Mouse (Mus musculus) hindbrain, embryonic 15.5 days (tissue): ENCODE measurements around the gene Rab31. TPM values are rescaled to one million over a fixed set of nuclear protein-coding genes. Genes with fewer than 3 reads are reported as not detected.
A peak's percentile ranks its signal among the peaks of the same experiment; 100 is the strongest.

Experiments
- ATAC-seq: fragments of 200-750 bp; cut with Nextera tagmentation; 2 replicates; pipeline ENCODE4 v1.8.0; 2017; ENCODE audit warnings: low read depth, moderate number of reproducible peaks, moderate TSS enrichment; ENCODE audit not compliant: low FRiP score
- H3K27ac ChIP-seq: fragments of 300-500 bp; sonication (generic); replicated peaks from 2 replicates; pipeline ENCODE4 v1.5.1; 2015; ENCODE audit warnings: mild to moderate bottlenecking, inconsistent platforms
- H3K27me3 ChIP-seq: fragments of 300-500 bp; sonication (generic); 2 replicates; pipeline ENCODE4 v1.6.1; 2015; ENCODE audit warnings: control low read depth, inconsistent platforms
- H3K36me3 ChIP-seq: fragments of 300-500 bp; sonication (generic); 2 replicates; pipeline ENCODE4 v1.6.1; 2015; ENCODE audit warnings: control low read depth, inconsistent platforms
- H3K4me1 ChIP-seq: fragments of 300-500 bp; sonication (generic); replicated peaks from 2 replicates; pipeline ENCODE4 v1.6.1; 2015; ENCODE audit warnings: control low read depth, inconsistent platforms
- H3K4me2 ChIP-seq: fragments of 300-500 bp; sonication (generic); 2 replicates; pipeline ENCODE4 v1.6.1; 2015; ENCODE audit warnings: moderate library complexity, mild to moderate bottlenecking, inconsistent platforms
- H3K4me3 ChIP-seq: fragments of 300-500 bp; sonication (generic); 2 replicates; pipeline ENCODE4 v1.5.1; 2015; ENCODE audit warnings: mild to moderate bottlenecking, inconsistent platforms
- H3K9ac ChIP-seq: fragments of 300-500 bp; sonication (generic); 2 replicates; pipeline ENCODE4 v1.6.1; 2015; ENCODE audit warnings: inconsistent platforms
- H3K9me3 ChIP-seq: fragments of 300-500 bp; sonication (generic); 2 replicates; pipeline ENCODE4 v1.6.1; 2016; ENCODE audit warnings: control low read depth, inconsistent platforms
- WGBS: fragments of 180-500 bp; shearing (Covaris S2); methylation state at CpG from one replicate; pipeline ENCODE4 v1.1.7; 2015; 5-methylcytosine and 5-hydroxymethylcytosine counted together
- polyA plus RNA-seq: library from polyadenylated mRNA; unstranded; fragments of >200 nt; fragmentation: Nextera tagmentation; extraction: Ambion mirVana; gene quantifications from 2 replicates; pipeline ENCODE4 v1.2.1, GENCODE M21; 2015

Rab31 gene
- polyA plus RNA-seq, 1 experiment from 2014 or later = 72.8 TPM

GRCm38 (mm10) chr17:65777461-65777860 lies 4.9 kb upstream of the Rab31 start:
- Histone ChIP-seq H3K9me3 (no peaks in the 10 kb centered on the region), H3K36me3 (no peaks in the 10 kb centered on the region), H3K9ac (no peak overlapping the region), H3K27me3 (no peaks in the 10 kb centered on the region), H3K27ac (no peak overlapping the region), H3K4me2 (no peak overlapping the region), H3K4me1 (peaks cover 18% of the 10 kb centered on the region), H3K4me3 (no peak overlapping the region)
- WGBS = 90% methylated on average over 4 of the region's 4 CpGs
- ATAC-seq = no peak

DNA sequence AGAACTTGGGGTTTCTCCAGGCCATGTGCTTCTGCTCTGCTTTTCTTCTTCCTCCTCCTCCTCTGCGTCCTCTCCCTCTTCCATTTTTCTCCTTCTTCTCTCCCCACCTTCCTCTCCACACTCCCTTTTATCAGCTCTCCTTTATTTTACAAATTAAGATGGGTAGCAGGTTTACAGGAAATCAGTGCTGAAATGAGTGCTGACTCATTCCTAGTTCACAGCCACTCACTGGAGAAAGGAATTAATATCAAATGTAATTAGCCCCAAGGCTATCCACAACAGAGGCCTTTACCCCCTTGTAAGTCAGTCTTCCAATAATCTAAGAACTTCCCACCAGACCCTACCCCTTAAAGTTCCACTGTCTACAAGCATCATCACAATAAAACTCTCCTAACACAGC lies 3.7 kb upstream of the Rab31 start:
- Histone ChIP-seq H3K27me3 (no peaks in the 10 kb centered on the region), H3K4me1 (peaks cover 17% of the 10 kb centered on the region)
- WGBS = 78% methylated on average over 1 of the region's 1 CpGs

DNA sequence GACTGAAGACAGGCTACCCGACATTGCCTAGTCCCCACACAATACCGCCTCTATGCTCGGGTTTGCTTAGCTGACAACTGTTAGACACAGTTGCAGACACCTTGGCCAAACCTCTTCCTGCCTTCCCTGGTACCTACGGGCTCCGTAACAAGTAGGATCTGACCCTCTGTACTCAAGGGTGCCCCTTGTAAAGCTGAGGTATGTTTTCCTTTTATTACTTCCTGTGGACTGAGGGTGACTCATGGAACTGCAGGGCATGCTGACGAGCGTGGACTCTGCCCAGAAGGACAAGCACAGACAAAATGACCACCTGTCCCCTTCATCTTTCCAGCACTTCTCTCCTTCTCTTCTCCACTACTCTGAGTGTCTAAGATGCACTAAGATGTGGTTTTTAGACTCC lies 1.9 kb upstream of the Rab31 start:
- WGBS = 81% methylated on average over 7 of the region's 7 CpGs
- H3K9ac ChIP-seq = no peak overlapping the region

More for the DNA sequence above, 3.7 kb upstream of the Rab31 start:
- Histone ChIP-seq H3K27ac (no peak overlapping the region), H3K9ac (no peak overlapping the region), H3K36me3 (no peaks in the 10 kb centered on the region), H3K4me3 (no peak overlapping the region), H3K9me3 (no peaks in the 10 kb centered on the region), H3K4me2 (no peak overlapping the region)
- no peak for ATAC-seq

GRCm38 (mm10) chr17:65773617-65774016 lies 1.1 kb upstream of the Rab31 start:
- no peak for ATAC-seq
- Histone ChIP-seq H3K4me1 (peaks cover 39% of the 10 kb centered on the region), H3K27me3 (no peaks in the 10 kb centered on the region), H3K4me3 (no peak overlapping the region), H3K4me2 (no peak overlapping the region), H3K9me3 (no peaks in the 10 kb centered on the region), H3K9ac (no peak overlapping the region), H3K27ac (no peak overlapping the region), H3K36me3 (no peaks in the 10 kb centered on the region)
- WGBS = 51% methylated on average over 4 of the region's 4 CpGs

More for the DNA sequence above, 1.9 kb upstream of the Rab31 start:
- no peaks in the 10 kb centered on the region for H3K27me3 ChIP-seq
- H3K4me3 ChIP-seq = no peak overlapping the region
- no peak overlapping the region for H3K4me2 ChIP-seq
- no peaks in the 10 kb centered on the region for H3K36me3 ChIP-seq
- no peaks in the 10 kb centered on the region for H3K9me3 ChIP-seq
- H3K27ac ChIP-seq = no peak overlapping the region
- ATAC-seq = no peak
- peaks cover 30% of the 10 kb centered on the region for H3K4me1 ChIP-seq

GRCm38 (mm10) chr17:65770982-65771915 lies 1.3 kb downstream of the Rab31 start:
- 0 out of 2 replicates have a peak overlapping the region, but pooled peaks have one; percentile 74 for H3K27ac ChIP-seq

GRCm38 (mm10) chr17:65768486-65768885 lies 4.1 kb downstream of the Rab31 start:
- 42% methylated on average over 5 of the region's 5 CpGs for WGBS
- Histone ChIP-seq H3K9ac (no peak overlapping the region), H3K36me3 (no peaks in the 10 kb centered on the region), H3K4me2 (peak overlapping the region; percentile 14), H3K27me3 (no peaks in the 10 kb centered on the region), H3K27ac (0 out of 2 replicates have a peak overlapping the region, but pooled peaks have one; percentile 49), H3K9me3 (no peaks in the 10 kb centered on the region), H3K4me3 (no peak overlapping the region), H3K4me1 (peaks cover 51% of the 10 kb centered on the region)
- ATAC-seq = no peak; the same call in 1 of the 2 replicates

More at GRCm38 (mm10) chr17:65770982-65771915, 1.3 kb downstream of the Rab31 start:
- Histone ChIP-seq H3K9ac (peak overlapping the region; percentile 76), H3K4me1 (peaks cover 51% of the 10 kb centered on the region), H3K27me3 (no peaks in the 10 kb centered on the region), H3K36me3 (no peaks in the 10 kb centered on the region), H3K9me3 (no peaks in the 10 kb centered on the region), H3K4me2 (peak overlapping the region; percentile 87), H3K4me3 (peak overlapping the region; percentile 82)
- no peak for ATAC-seq
- 21% methylated on average over 17 of the region's 17 CpGs for WGBS

GRCm38 (mm10) chr17:65763221-65763620 lies 9.3 kb downstream of the Rab31 start:
- no peak overlapping the region for H3K9ac ChIP-seq
- WGBS = 97% methylated on average over 14 of the region's 14 CpGs
- H3K27me3 ChIP-seq = no peaks in the 10 kb centered on the region
- no peak overlapping the region for H3K4me3 ChIP-seq
- no peak overlapping the region for H3K4me2 ChIP-seq
- ATAC-seq = no peak
- H3K4me1 ChIP-seq = peaks cover 9% of the 10 kb centered on the region
- H3K27ac ChIP-seq = no peak overlapping the region
- no peaks in the 10 kb centered on the region for H3K9me3 ChIP-seq
- no peaks in the 10 kb centered on the region for H3K36me3 ChIP-seq

DNA sequence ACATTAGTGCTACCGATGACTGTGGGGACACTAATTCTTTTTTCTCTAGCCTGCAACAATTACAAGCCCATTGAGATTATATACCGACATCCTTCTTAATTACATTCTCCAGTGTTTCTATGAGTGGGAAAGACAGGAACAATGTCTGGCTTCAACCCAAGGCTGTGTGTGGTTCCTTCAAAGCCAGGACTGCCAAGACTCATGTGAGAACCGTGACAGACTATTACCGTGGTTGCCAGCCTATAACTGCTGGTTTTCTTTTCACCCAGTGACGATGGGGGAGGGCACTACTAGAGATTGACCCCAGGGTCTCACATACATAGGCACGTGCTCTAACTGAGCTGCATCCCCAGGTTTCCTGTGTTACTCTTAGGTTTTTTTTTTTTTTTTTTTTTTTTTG lies 15.4 kb downstream of the Rab31 start:
- H3K9me3 ChIP-seq = no peaks in the 10 kb centered on the region
- no peak overlapping the region for H3K4me3 ChIP-seq
- no peaks in the 10 kb centered on the region for H3K27me3 ChIP-seq
- H3K4me1 ChIP-seq = 0 out of 2 replicates have a peak, but pooled peaks cover 4% of the 10 kb centered on the region
- 33% methylated on average over 6 of the region's 6 CpGs for WGBS
- H3K36me3 ChIP-seq = peaks cover 7% of the 10 kb centered on the region; the same call in 1 of the 2 replicates
- no peak overlapping the region for H3K27ac ChIP-seq
- no peak for ATAC-seq
- H3K9ac ChIP-seq = no peak overlapping the region
- no peak overlapping the region for H3K4me2 ChIP-seq

- peaks cover 7% of the 10 kb centered on the region; the same call in 1 of the 2 replicates for H3K36me3 ChIP-seq
- 0 out of 2 replicates have a peak, but pooled peaks cover 4% of the 10 kb centered on the region for H3K4me1 ChIP-seq
- H3K27me3 ChIP-seq = no peaks in the 10 kb centered on the region
- 87% methylated on average over 3 of the region's 3 CpGs for WGBS
- no peak overlapping the region for H3K4me3 ChIP-seq
- ATAC-seq = no peak
- no peak overlapping the region for H3K9ac ChIP-seq
- no peak overlapping the region for H3K27ac ChIP-seq
- no peak overlapping the region for H3K4me2 ChIP-seq
- no peaks in the 10 kb centered on the region for H3K9me3 ChIP-seq
These were observed 16.7 kb downstream of the Rab31 start for GRCm38 (mm10) chr17:65755857-65756256.

DNA sequence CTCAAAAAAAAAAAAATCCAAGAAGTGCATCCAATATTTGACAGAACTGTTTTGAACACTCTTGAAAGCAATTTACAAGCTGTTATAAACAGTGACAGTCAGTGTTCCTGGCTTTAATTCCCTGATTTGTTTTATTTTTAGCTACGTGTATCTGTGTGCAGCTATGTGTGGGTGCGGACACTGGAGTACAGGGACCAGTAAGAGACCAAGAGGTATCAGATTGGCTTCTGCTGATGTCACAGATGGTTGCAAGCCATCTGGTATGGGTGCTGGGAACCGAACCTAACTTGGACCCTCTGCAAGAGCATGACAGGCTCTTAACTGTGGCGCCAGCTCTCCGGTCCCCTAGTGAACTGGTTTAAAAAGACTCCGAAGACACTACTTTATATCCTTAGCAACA lies 19.4 kb downstream of the Rab31 start:
- Histone ChIP-seq H3K9ac (no peak overlapping the region), H3K9me3 (no peaks in the 10 kb centered on the region), H3K27ac (no peak overlapping the region), H3K36me3 (peaks cover 7% of the 10 kb centered on the region; the same call in 1 of the 2 replicates), H3K4me2 (no peak overlapping the region), H3K27me3 (no peaks in the 10 kb centered on the region), H3K4me1 (0 out of 2 replicates have a peak, but pooled peaks cover 4% of the 10 kb centered on the region), H3K4me3 (no peak overlapping the region)
- no peak for ATAC-seq
- WGBS = 97% methylated on average over 6 of the region's 6 CpGs

DNA sequence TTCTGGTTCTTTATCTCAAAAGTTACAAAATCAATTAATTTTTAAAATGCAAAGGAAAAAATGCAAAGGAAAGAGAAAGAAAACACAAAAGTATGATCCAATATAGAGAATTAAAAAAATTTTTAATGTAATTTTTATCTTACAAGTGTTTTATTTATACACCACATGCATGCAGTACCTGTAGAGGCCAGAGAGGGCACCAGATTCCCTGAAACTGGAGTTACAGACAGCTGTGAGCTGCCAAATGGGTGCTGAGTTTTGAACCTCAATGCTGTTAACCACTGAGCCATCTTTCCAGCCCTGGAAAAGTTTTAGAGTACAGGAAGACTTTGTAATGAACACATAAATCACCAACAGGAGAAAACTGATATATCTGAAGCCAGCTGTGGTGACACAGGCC lies 22.3 kb downstream of the Rab31 start:
- Histone ChIP-seq H3K27me3 (no peaks in the 10 kb centered on the region), H3K27ac (no peak overlapping the region)

GRCm38 (mm10) chr17:65749803-65750202 lies 22.7 kb downstream of the Rab31 start:
- Histone ChIP-seq H3K27ac (no peak overlapping the region), H3K4me3 (no peak overlapping the region), H3K27me3 (no peaks in the 10 kb centered on the region), H3K9ac (no peak overlapping the region), H3K4me1 (no peaks in the 10 kb centered on the region), H3K9me3 (no peaks in the 10 kb centered on the region), H3K36me3 (peaks cover 7% of the 10 kb centered on the region; the same call in 1 of the 2 replicates), H3K4me2 (no peak overlapping the region)
- no peak for ATAC-seq
- WGBS = 94% methylated on average over 7 of the region's 7 CpGs

More for the DNA sequence above, 22.3 kb downstream of the Rab31 start:
- no peaks in the 10 kb centered on the region for H3K9me3 ChIP-seq
- H3K4me3 ChIP-seq = no peak overlapping the region
- ATAC-seq = no peak
- H3K36me3 ChIP-seq = peaks cover 7% of the 10 kb centered on the region; the same call in 1 of the 2 replicates
- H3K4me1 ChIP-seq = no peaks in the 10 kb centered on the region
- H3K9ac ChIP-seq = no peak overlapping the region
- H3K4me2 ChIP-seq = no peak overlapping the region
